In the genomic region with DNA sequence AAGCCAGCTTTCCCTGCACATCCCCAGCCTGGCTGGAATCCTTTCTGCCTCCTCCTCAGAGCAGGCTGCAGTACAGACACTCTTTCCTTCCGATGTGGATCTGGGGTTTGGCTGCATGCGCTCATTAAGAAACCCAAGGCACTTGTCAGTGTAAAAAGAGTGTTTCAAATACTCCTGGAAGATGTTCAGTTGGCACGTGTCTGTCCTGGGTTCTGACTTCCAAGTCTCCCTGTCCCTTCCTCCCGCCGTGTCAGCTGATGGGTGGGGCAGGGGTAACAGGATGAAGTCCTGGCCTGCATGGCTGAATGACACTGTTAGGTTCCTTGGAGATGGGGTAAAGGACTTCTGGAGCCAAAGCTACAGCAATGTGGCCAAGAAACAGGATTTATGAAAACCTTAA, we compare ENCODE assay signal across 13 mouse cellular contexts. TPM values are rescaled to one million over a fixed set of nuclear protein-coding genes. Genes with fewer than 3 reads are reported as not detected.
A peak's percentile ranks its signal among the peaks of the same experiment; 100 is the strongest.
DNase-seq lines count a peak whose midpoint lies in the region; ATAC-seq and TF ChIP-seq lines count a peak whose summit lies in the region.
"Had no signal": no experiment of that assay in that cellular context is flagged by ENCODE, and none has a peak within 500 bp of the region (broad histone marks: within the 10 kb centered on the region; RNA-seq: fewer than 3 reads in every experiment).

No protein-coding gene starts in this region.

- no peak overlapping the region for H3K4me2 ChIP-seq in limb, embryonic 14.5 days (replicated peaks; ENCODE audit: low read depth, low read length, severe bottlenecking)
- H3K4me2 ChIP-seq: liver, embryonic 11.5 days; midbrain, embryonic 12.5 days; neural tube, embryonic 15.5 days had no signal

- no peaks in the 10 kb centered on the region for H3K27me3 ChIP-seq in limb, embryonic 14.5 days (ENCODE audit: control insufficient read depth, insufficient read depth, low read length)
- H3K27me3 ChIP-seq in limb, embryonic 10.5 days (ENCODE audit: low read depth, poor library complexity, severe bottlenecking) = no peaks in the 10 kb centered on the region
- H3K27me3 ChIP-seq: neural tube, embryonic 15.5 days had no signal

- H3K9ac ChIP-seq in limb, embryonic 14.5 days (ENCODE audit: low read depth, low read length, severe bottlenecking) = no peak overlapping the region
- H3K9ac ChIP-seq: midbrain, embryonic 12.5 days; neural tube, embryonic 15.5 days had no signal

- no peak overlapping the region for H3K27ac ChIP-seq in limb, embryonic 14.5 days (replicated peaks; ENCODE audit: low read depth, low read length)
- H3K27ac ChIP-seq in limb, embryonic 10.5 days = no peak overlapping the region
- H3K27ac ChIP-seq: midbrain, embryonic 12.5 days; neural tube, embryonic 15.5 days had no signal

- H3K9me3 ChIP-seq in limb, embryonic 14.5 days (ENCODE audit: control insufficient read depth, low read length) = no peaks in the 10 kb centered on the region
- no peaks in the 10 kb centered on the region for H3K9me3 ChIP-seq in limb, embryonic 10.5 days (replicated peaks)
- H3K9me3 ChIP-seq: midbrain, embryonic 12.5 days; neural tube, embryonic 15.5 days had no signal

- TF ChIP-seq POLR2A in limb, embryonic 14.5 days (IDR thresholded peaks at IDR 0.05; ENCODE audit: borderline replicate concordance, extremely low read depth, insufficient read depth, insufficient read length) = no peak

- DNase-seq in cerebellum, postnatal 10 days = peak; percentile 19 to 49
- no peak for DNase-seq in cerebellum, adult 8-10 months
- peak; percentile 29 for DNase-seq in limb, embryonic 14.5 days (ENCODE audit: low spot score)
- no peak for DNase-seq in limb, embryonic 10.5 days (ENCODE audit: low spot score)
- peak; percentile 71 for DNase-seq in gastrocnemius, postnatal 25 days
- peak; percentile 23 for DNase-seq in ovary, postnatal 14 days (ENCODE audit: low spot score)
- DNase-seq in neural tube, embryonic 10.5 days (ENCODE audit: extremely low spot score, low spot score) = no peak
- no peak for DNase-seq in left cerebral cortex, adult 18-20 months (ENCODE audit: low spot score in 2 of 2)
- DNase-seq: kidney, postnatal 25 days had no signal

- no peak for ATAC-seq in limb, embryonic 14.5 days (ENCODE audit: low FRiP score, low read depth)
- ATAC-seq: hindbrain, embryonic 16.5 days had no signal

- no peaks in the 10 kb centered on the region for H3K36me3 ChIP-seq in limb, embryonic 14.5 days (ENCODE audit: control insufficient read depth, insufficient read depth, low read length)
- no peaks in the 10 kb centered on the region for H3K36me3 ChIP-seq in limb, embryonic 10.5 days
- H3K36me3 ChIP-seq: midbrain, embryonic 12.5 days; neural tube, embryonic 15.5 days had no signal

- no peak overlapping the region for H3K4me3 ChIP-seq in limb, embryonic 14.5 days (replicated peaks; ENCODE audit: low read length)
- no peak overlapping the region for H3K4me3 ChIP-seq in limb, embryonic 10.5 days
- H3K4me3 ChIP-seq: midbrain, embryonic 12.5 days; neural tube, embryonic 15.5 days had no signal

- H3K4me1 ChIP-seq in limb, embryonic 14.5 days (ENCODE audit: control insufficient read depth, insufficient read depth, low read length) = no peaks in the 10 kb centered on the region
- no peaks in the 10 kb centered on the region for H3K4me1 ChIP-seq in limb, embryonic 10.5 days
- H3K4me1 ChIP-seq: midbrain, embryonic 12.5 days; neural tube, embryonic 15.5 days had no signal

- 46% methylated on average over 5 of the region's 5 CpGs for WGBS in limb, embryonic 14.5 days
- WGBS in limb, embryonic 10.5 days = 49% methylated on average over 5 of the region's 5 CpGs

RNA-seq across cellular contexts. Expression of a gene that starts 30.4 kb away (rescaled TPM):
- 111 and 115 TPM in 2 replicates for polyA plus RNA-seq in limb, embryonic 14.5 days (2012; rRNA removed)
- polyA plus RNA-seq in limb, embryonic 14.5 days (2014; fragmentation: Nextera tagmentation; extraction: Ambion mirVana) = 122 and 138 TPM in 2 replicates
- polyA plus RNA-seq in limb, embryonic 10.5 days (2016; fragmentation: Nextera tagmentation; extraction: Ambion mirVana) = 69.2 and 111 TPM in 2 replicates
- 10 to 100 TPM; 16.1 to 18.0 TPM for total RNA-seq in gastrocnemius, postnatal 25 days (2021)
- 10 to 100 TPM; 29.3 to 30.0 TPM for total RNA-seq in left cerebral cortex, adult 18-20 months (2021)

RNA-seq across cellular contexts. Expression of a gene that starts 46.2 kb away (rescaled TPM):
- polyA plus RNA-seq in limb, embryonic 14.5 days (2012; rRNA removed) = not detected in 2 replicates
- polyA plus RNA-seq in limb, embryonic 14.5 days (2014; fragmentation: Nextera tagmentation; extraction: Ambion mirVana) = not detected in 2 replicates
- not detected in 2 replicates for polyA plus RNA-seq in limb, embryonic 10.5 days (2016; fragmentation: Nextera tagmentation; extraction: Ambion mirVana)
- not detected for total RNA-seq in gastrocnemius, postnatal 25 days (2021)
- total RNA-seq in left cerebral cortex, adult 18-20 months (2021) = under 1 TPM in 1 of 2 experiments, not detected in 1; 0.33 TPM
- polyA plus RNA-seq: liver, embryonic 11.5 days had no signal

Comparison
In these comparisons a context has a peak if more than half of its experiments do, and no peak if none do; other contexts are left out.
1. DNase-seq: peak in cerebellum, postnatal 10 days (2 of 2), limb, embryonic 14.5 days (single experiment), gastrocnemius, postnatal 25 days (single experiment) and ovary, postnatal 14 days (single experiment); none in cerebellum, adult 8-10 months (single experiment), limb, embryonic 10.5 days (single experiment), neural tube, embryonic 10.5 days (single experiment) and left cerebral cortex, adult 18-20 months (0 of 2).